Mouse (Mus musculus) heart, postnatal 0 days (tissue): ENCODE measurements around the gene Clpb.

Source experiments
- CTCF ChIP-seq: IDR thresholded peaks from 2 replicates; pipeline ENCODE4 v1.5.1; 2016; ENCODE audit warnings: antibody characterized with exemption, control low read depth, low read depth
- EP300 ChIP-seq: IDR thresholded peaks from 2 replicates; pipeline ENCODE4 v1.6.1; 2016; ENCODE audit warnings: antibody characterized with exemption, low read depth

- TF ChIP-seq EP300: no peak
- no peak for TF ChIP-seq CTCF
Measured at GRCm38 (mm10) chr7:101772687-101773086, 109.3 kb downstream of the Clpb start.
